Mouse (Mus musculus) CD4-positive, CD25-positive, alpha-beta regulatory T cell, adult 2 months (primary cell): ENCODE measurements around the gene Apol10a.
A peak's percentile ranks its signal among the peaks of the same experiment; 100 is the strongest.
"Not testable (repeated sequence)": the region's sequence is repeated elsewhere in the genome, so short reads cannot be mapped to it uniquely, and the experiment has no call there.

Source experiments
- DNase-seq: peaks from one replicate; pipeline ENCODE4 v3.0.0-alpha.2; 2012; ENCODE audit warnings: low read depth, low spot score

The Apol10a gene

GRCm38 (mm10) chr15:77476693-77477092, at the start of gene Apol10a:
TSS of gene Apol10a (plus strand) at chr15:77477047.
- not testable (repeated sequence) for DNase-seq

GRCm38 (mm10) chr15:77428690-77429448, 48.0 kb upstream of the Apol10a start:
- DNase-seq = not testable (repeated sequence)

- DNase-seq = not testable (repeated sequence)
Observed at GRCm38 (mm10) chr15:77444746-77445145, 32.1 kb upstream of the Apol10a start.

- not testable (repeated sequence) for DNase-seq
Observed at GRCm38 (mm10) chr15:77445668-77446067, 31.2 kb upstream of the Apol10a start.

- DNase-seq = not testable (repeated sequence)
Observed at GRCm38 (mm10) chr15:77447392-77447791, 29.5 kb upstream of the Apol10a start, which contains the start of gene Apol7b. TSS of gene Apol7b (minus strand) at chr15:77447492.

GRCm38 (mm10) chr15:77449927-77450326, 26.9 kb upstream of the Apol10a start:
- DNase-seq = peak; percentile 24

GRCm38 (mm10) chr15:77474699-77475390, 2.0 kb upstream of the Apol10a start:
- not testable (repeated sequence) for DNase-seq

- DNase-seq = no peak
Observed at GRCm38 (mm10) chr15:77482140-77482794, 5.4 kb downstream of the Apol10a start.

- DNase-seq = not testable (repeated sequence)
Observed at GRCm38 (mm10) chr15:77493181-77493580, 16.3 kb downstream of the Apol10a start.

GRCm38 (mm10) chr15:77494694-77495093, 17.8 kb downstream of the Apol10a start:
- not testable (repeated sequence) for DNase-seq

- DNase-seq = not testable (repeated sequence)
Observed at GRCm38 (mm10) chr15:77507966-77508365, 31.1 kb downstream of the Apol10a start, which contains the start of gene Apol11a. TSS of gene Apol11a (plus strand) at chr15:77508271.

GRCm38 (mm10) chr15:77520596-77520995, 43.7 kb downstream of the Apol10a start:
- DNase-seq = not testable (repeated sequence)

- DNase-seq = peak; percentile 58
Observed at GRCm38 (mm10) chr15:77523186-77523843, 46.5 kb downstream of the Apol10a start.

GRCm38 (mm10) chr15:77533216-77533615, 56.4 kb downstream of the Apol10a start, which contains the start of gene Apol7c:
TSS of gene Apol7c (minus strand) at chr15:77533316.
- DNase-seq = no peak

GRCm38 (mm10) chr15:77539221-77539620, 62.4 kb downstream of the Apol10a start:
- DNase-seq = not testable (repeated sequence)
